ENCODE assay signal across 8 mouse cellular contexts in genomic region chr8:126516620-126517577, GRCm38 (mm10). TPM values are rescaled to one million over a fixed set of nuclear protein-coding genes. Genes with fewer than 3 reads are reported as not detected.
DNase-seq lines count a peak whose midpoint lies in the region; ATAC-seq lines count a peak whose summit lies in the region.

No protein-coding gene starts in this region.

- no peaks in the 10 kb centered on the region for H3K36me3 ChIP-seq in forebrain, embryonic 10.5 days (replicated peaks)
- H3K36me3 ChIP-seq in heart, embryonic 13.5 days: no peaks in the 10 kb centered on the region
- no peaks in the 10 kb centered on the region for H3K36me3 ChIP-seq in liver, embryonic 12.5 days
- no peaks in the 10 kb centered on the region for H3K36me3 ChIP-seq in splenic B cell, adult 2 months (ENCODE audit: control insufficient read depth, insufficient read depth, low read length, poor library complexity, severe bottlenecking)

- H3K4me2 ChIP-seq in heart, embryonic 13.5 days: peak overlapping the region; percentile 71
- peak overlapping the region; percentile 47 for H3K4me2 ChIP-seq in liver, embryonic 12.5 days

- WGBS in forebrain, embryonic 10.5 days: 22% methylated on average over 27 of the region's 27 CpGs
- 8% methylated on average over 27 of the region's 27 CpGs for WGBS in heart, embryonic 13.5 days
- WGBS in liver, embryonic 12.5 days (ENCODE audit: insufficient replicate concordance): 23% methylated on average over 27 of the region's 27 CpGs

- ATAC-seq in heart, embryonic 13.5 days (ENCODE audit: extremely low read depth, insufficient number of reproducible peaks, low FRiP score, low TSS enrichment): peak; percentile 43; the same call in 1 of the 2 replicates
- ATAC-seq in liver, embryonic 12.5 days: 0 out of 2 replicates have a peak, but pooled peaks have one; percentile 37

- peak overlapping the region; percentile 42 for H3K4me3 ChIP-seq in brown adipose tissue, adult 24 weeks (ENCODE audit: insufficient read depth, low read depth, low read length)
- H3K4me3 ChIP-seq in forebrain, embryonic 10.5 days: peak overlapping the region; percentile 45
- peak overlapping the region; percentile 38 for H3K4me3 ChIP-seq in heart, embryonic 13.5 days
- peak overlapping the region; percentile 26 for H3K4me3 ChIP-seq in liver, embryonic 12.5 days

- no peaks in the 10 kb centered on the region; the same call in 1 of the 2 replicates for H3K4me1 ChIP-seq in brown adipose tissue, adult 24 weeks (ENCODE audit: control insufficient read depth, insufficient read depth, insufficient read length, low read length)
- peaks cover 31% of the 10 kb centered on the region for H3K4me1 ChIP-seq in forebrain, embryonic 10.5 days
- H3K4me1 ChIP-seq in heart, embryonic 13.5 days: peaks cover 43% of the 10 kb centered on the region
- H3K4me1 ChIP-seq in liver, embryonic 12.5 days: peaks cover 14% of the 10 kb centered on the region

- H3K9me3 ChIP-seq in forebrain, embryonic 10.5 days: no peaks in the 10 kb centered on the region
- H3K9me3 ChIP-seq in heart, embryonic 13.5 days: no peaks in the 10 kb centered on the region
- H3K9me3 ChIP-seq in liver, embryonic 12.5 days (replicated peaks): no peaks in the 10 kb centered on the region

- peaks cover 16% of the 10 kb centered on the region for H3K27me3 ChIP-seq in forebrain, embryonic 10.5 days (ENCODE audit: poor library complexity, severe bottlenecking)
- H3K27me3 ChIP-seq in heart, embryonic 13.5 days (replicated peaks): no peaks in the 10 kb centered on the region
- peaks cover 8% of the 10 kb centered on the region; the same call in 1 of the 2 replicates for H3K27me3 ChIP-seq in liver, embryonic 12.5 days (replicated peaks)
- no peaks in the 10 kb centered on the region for H3K27me3 ChIP-seq in splenic B cell, adult 2 months (ENCODE audit: control insufficient read depth, insufficient read depth, low read length, poor library complexity, severe bottlenecking)

- peak overlapping the region; percentile 78 for H3K27ac ChIP-seq in brown adipose tissue, adult 24 weeks (replicated peaks; ENCODE audit: low read depth, low read length)
- H3K27ac ChIP-seq in forebrain, embryonic 10.5 days: peak overlapping the region; percentile 69
- peak overlapping the region; percentile 88 for H3K27ac ChIP-seq in heart, embryonic 13.5 days (replicated peaks)
- H3K27ac ChIP-seq in liver, embryonic 12.5 days: no peak overlapping the region

- peak; percentile 88 for DNase-seq in 3T3-L1 (ENCODE audit: low read depth, low spot score)
- peak; percentile 49 for DNase-seq in forebrain, embryonic 10.5 days (ENCODE audit: extremely low spot score, low spot score)
- peak; percentile 96 for DNase-seq in kidney, postnatal 14 days
- peak; percentile 8 to 21 for DNase-seq in natural killer cell, adult 2 months (ENCODE audit: low spot score in 2 of 2)
- DNase-seq in splenic B cell, adult 2 months (ENCODE audit: low read depth, low spot score): peak; percentile 29

- peak overlapping the region; percentile 76 for H3K9ac ChIP-seq in heart, embryonic 13.5 days
- H3K9ac ChIP-seq in liver, embryonic 12.5 days: no peak overlapping the region

RNA-seq across cellular contexts. Expression of gene Tarbp1, which starts 42.0 kb away (rescaled TPM):
- 0.79 and 1.1 TPM in 2 replicates for polyA plus RNA-seq in brown adipose tissue, adult 24 weeks (2012; ENCODE audit: insufficient read depth, insufficient read length, missing spikeins)
- polyA plus RNA-seq in forebrain, embryonic 10.5 days (2016; fragmentation: Nextera tagmentation; extraction: Ambion mirVana): 1.9 and 2.3 TPM in 2 replicates
- polyA plus RNA-seq in heart, embryonic 13.5 days (2015; fragmentation: Nextera tagmentation; extraction: Ambion mirVana): 1.2 and 1.3 TPM in 2 replicates
- 3.3 and 3.4 TPM in 2 replicates for polyA plus RNA-seq in liver, embryonic 12.5 days (2016; fragmentation: Nextera tagmentation; extraction: Ambion mirVana)

Comparison
In these comparisons a context has a peak if more than half of its experiments do, and no peak if none do; other contexts are left out.
1. DNase-seq: peak in every context shown above with its lines; median percentile 96 in kidney, postnatal 14 days; 88 in 3T3-L1; 49 in forebrain, embryonic 10.5 days; 29 in splenic B cell, adult 2 months; 14 in natural killer cell, adult 2 months.